Mouse (Mus musculus) myocyte (in vitro differentiated cells): Measurements from ENCODE around the gene Nkain2.

Source experiments
- CEBPB ChIP-seq: IDR thresholded peaks from 2 replicates; pipeline ENCODE4 v1.6.1; 2011; ENCODE audit warnings: mild to moderate bottlenecking, moderate library complexity; ENCODE audit not compliant: poor library complexity, insufficient read depth, severe bottlenecking
- E2F4 ChIP-seq: IDR thresholded peaks from one replicate; pipeline ENCODE4 v1.6.1; 2011; ENCODE audit warnings: mild to moderate bottlenecking, control low read depth, moderate library complexity; ENCODE audit not compliant: insufficient read depth
- MAX ChIP-seq: IDR thresholded peaks from one replicate; pipeline ENCODE4 v1.6.1; 2011; ENCODE audit warnings: low read depth, mild to moderate bottlenecking, control low read depth
- MYOD1 ChIP-seq, 3 experiments: IDR thresholded peaks; one replicate each; pipeline ENCODE4 v1.6.1; 2011; ENCODE audit warnings: control low read depth in 2 of 3, low read depth in 2 of 3, mild to moderate bottlenecking in 2 of 3, moderate library complexity in 1 of 3; ENCODE audit not compliant: insufficient read length in 2 of 3, control insufficient read depth in 1 of 3
- POLR2A ChIP-seq: IDR thresholded peaks from one replicate; pipeline ENCODE4 v1.6.1; 2011; ENCODE audit warnings: low read depth, mild to moderate bottlenecking, control low read depth, moderate library complexity; ENCODE audit not compliant: insufficient read length
- TCF3 ChIP-seq: IDR thresholded peaks from one replicate; pipeline ENCODE4 v1.6.1; 2011; ENCODE audit warnings: low read depth, control low read depth; ENCODE audit not compliant: insufficient read length
- USF1 ChIP-seq: IDR thresholded peaks from one replicate; pipeline ENCODE4 v1.6.1; 2011; ENCODE audit warnings: low read depth, mild to moderate bottlenecking, control low read depth, moderate library complexity

- TF ChIP-seq USF1 (no peak), TCF3 (no peak), MYOD1 (IDR thresholded peaks at IDR 0.05; ENCODE audit: control insufficient read depth in 1 of 3, insufficient read length in 2 of 3, low read depth in 2 of 3) (no peak), E2F4 (no peak), POLR2A (no peak), MAX (no peak), CEBPB (no peak)
These were observed 1063.2 kb downstream of the Nkain2 start for GRCm38 (mm10) chr10:31827041-31827440.
